Mouse (Mus musculus) thymus, postnatal 25 days (tissue): ENCODE results near the gene Vmn1r8.
"Not testable (repeated sequence)": the region's sequence is repeated elsewhere in the genome, so short reads cannot be mapped to it uniquely, and the experiment has no call there.

Source experiments
- DNase-seq: peaks from one replicate; pipeline ENCODE4 v3.0.0; 2022

Gene Vmn1r8

GRCm38 (mm10) chr6:57031984-57032383 lies at the start of gene Vmn1r8:
Gene Vmn1r8, plus strand, starts transcription at chr6:57032284.
- DNase-seq: no peak

GRCm38 (mm10) chr6:56996943-56997342 lies 35.1 kb upstream of the Vmn1r8 start, which contains the start of gene Vmn1r6:
Gene Vmn1r6, plus strand, starts transcription at chr6:56997243.
- no peak for DNase-seq

- DNase-seq: not testable (repeated sequence)
Measured at GRCm38 (mm10) chr6:57025224-57025623, 6.9 kb upstream of the Vmn1r8 start, which contains the start of gene Vmn1r7. Gene Vmn1r7, minus strand, starts transcription at chr6:57025324.

GRCm38 (mm10) chr6:57034674-57035073 lies 2.6 kb downstream of the Vmn1r8 start:
- no peak for DNase-seq

- no peak for DNase-seq
Measured at GRCm38 (mm10) chr6:57063730-57064129, 31.6 kb downstream of the Vmn1r8 start.

- DNase-seq: no peak
Measured at GRCm38 (mm10) chr6:57066487-57066886, 34.4 kb downstream of the Vmn1r8 start, which contains the start of gene Vmn1r9. Gene Vmn1r9, plus strand, starts transcription at chr6:57066787.
